Mouse (Mus musculus) urinary bladder, postnatal 4 days (tissue): ENCODE results near the gene Lrrc49.

ENCODE experiments used
- DNase-seq, 2 experiments: peaks; one replicate each; pipeline ENCODE4 v3.0.0; 2021 to 2022; ENCODE audit warnings: low spot score in 2 of 2

The Lrrc49 gene

GRCm38 (mm10) chr9:60600273-60600672 lies 87.7 kb downstream of the Lrrc49 start:
- DNase-seq, result no peak

GRCm38 (mm10) chr9:60599489-60599888 lies 88.5 kb downstream of the Lrrc49 start:
- DNase-seq, result no peak

- no peak for DNase-seq
These were observed 92.6 kb downstream of the Lrrc49 start for GRCm38 (mm10) chr9:60595406-60595805.

GRCm38 (mm10) chr9:60592974-60593373 lies 95.0 kb downstream of the Lrrc49 start:
- no peak for DNase-seq

- no peak for DNase-seq
These were observed 95.6 kb downstream of the Lrrc49 start for GRCm38 (mm10) chr9:60592363-60592762.

GRCm38 (mm10) chr9:60590871-60591624 lies 96.9 kb downstream of the Lrrc49 start:
- DNase-seq, result no peak

- no peak for DNase-seq
These were observed 99.0 kb downstream of the Lrrc49 start for GRCm38 (mm10) chr9:60588914-60589313.

- DNase-seq, result no peak
These were observed 101.0 kb downstream of the Lrrc49 start for GRCm38 (mm10) chr9:60586920-60587319.

GRCm38 (mm10) chr9:60585206-60585605 lies 102.8 kb downstream of the Lrrc49 start:
- no peak for DNase-seq

- no peak for DNase-seq
These were observed 105.4 kb downstream of the Lrrc49 start for GRCm38 (mm10) chr9:60582553-60582952.

- no peak for DNase-seq
These were observed 114.9 kb downstream of the Lrrc49 start for GRCm38 (mm10) chr9:60573011-60573410.

- DNase-seq, result no peak
These were observed 116.2 kb downstream of the Lrrc49 start for GRCm38 (mm10) chr9:60571725-60572124.

GRCm38 (mm10) chr9:60571041-60571440 lies 116.9 kb downstream of the Lrrc49 start:
- DNase-seq, result no peak

GRCm38 (mm10) chr9:60569366-60569765 lies 118.6 kb downstream of the Lrrc49 start:
- DNase-seq, result no peak

GRCm38 (mm10) chr9:60563809-60564208 lies 124.1 kb downstream of the Lrrc49 start:
- DNase-seq, result no peak

- DNase-seq, result no peak
These were observed 125.3 kb downstream of the Lrrc49 start for GRCm38 (mm10) chr9:60562443-60563371.

GRCm38 (mm10) chr9:60561641-60562289 lies 126.2 kb downstream of the Lrrc49 start:
- no peak for DNase-seq

GRCm38 (mm10) chr9:60558507-60558906 lies 129.5 kb downstream of the Lrrc49 start:
- no peak for DNase-seq

GRCm38 (mm10) chr9:60551238-60551637 lies 136.7 kb downstream of the Lrrc49 start:
- no peak for DNase-seq

- peak; percentile 39 to 65 for DNase-seq
These were observed 139.8 kb downstream of the Lrrc49 start for GRCm38 (mm10) chr9:60548182-60548581.

GRCm38 (mm10) chr9:60546169-60546568 lies 141.8 kb downstream of the Lrrc49 start:
- DNase-seq, result no peak
